8 mouse cellular contexts compared by ENCODE assay signal in the genomic region with DNA sequence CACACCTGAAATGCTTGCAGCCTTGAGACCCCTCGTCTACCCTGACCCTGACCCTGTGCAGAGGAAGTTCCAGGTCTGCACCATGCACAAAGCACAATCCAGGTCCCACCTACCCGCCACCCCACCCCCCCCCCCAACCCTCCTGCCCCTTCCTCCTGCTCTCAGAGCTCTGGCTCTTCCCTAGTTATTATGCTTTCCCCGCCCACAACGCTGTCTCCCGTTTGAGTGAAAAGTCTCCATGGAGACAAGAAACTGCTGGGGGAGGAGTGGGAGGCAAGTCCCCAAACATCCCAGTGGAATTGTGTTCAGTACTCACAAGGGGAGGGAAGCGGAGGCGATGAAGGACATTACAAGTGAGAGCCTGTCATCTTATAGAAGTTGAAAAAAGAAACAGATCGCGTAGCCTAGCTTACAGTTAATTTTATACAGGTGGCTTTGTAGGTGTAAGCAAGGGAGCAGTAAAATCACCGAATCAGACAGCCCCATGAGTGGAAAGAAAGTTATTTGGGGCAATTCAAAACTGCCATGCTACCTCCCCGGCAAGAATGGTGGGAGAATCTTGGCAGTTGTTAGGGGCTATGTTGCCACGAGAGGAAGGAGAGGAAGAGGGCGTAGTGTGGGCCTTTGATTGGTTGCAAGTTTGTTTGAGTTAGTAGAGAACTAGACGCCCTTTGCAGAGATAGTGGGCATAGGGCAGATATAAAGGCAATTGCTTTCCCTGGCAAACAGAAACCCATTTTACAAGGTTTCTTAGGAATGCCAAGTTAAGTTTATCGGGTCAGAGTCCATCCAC. TPM values are rescaled to one million over a fixed set of nuclear protein-coding genes. Genes with fewer than 3 reads are reported as not detected.
DNase-seq lines count a peak whose midpoint lies in the region; ATAC-seq and TF ChIP-seq lines count a peak whose summit lies in the region.

No protein-coding gene starts in this region.

- no peaks in the 10 kb centered on the region for H3K36me3 ChIP-seq in kidney, embryonic 15.5 days
- no peaks in the 10 kb centered on the region for H3K36me3 ChIP-seq in forebrain, postnatal 0 days (ENCODE audit: insufficient read depth)
- no peaks in the 10 kb centered on the region for H3K36me3 ChIP-seq in midbrain, embryonic 13.5 days

- TF ChIP-seq CTCF in forebrain, postnatal 0 days (IDR thresholded peaks at IDR 0.05; ENCODE audit: low read depth), result no peak

- H3K9ac ChIP-seq in kidney, embryonic 15.5 days, result no peak overlapping the region
- no peak overlapping the region for H3K9ac ChIP-seq in forebrain, postnatal 0 days
- no peak overlapping the region for H3K9ac ChIP-seq in midbrain, embryonic 13.5 days (replicated peaks)

- no peak overlapping the region for H3K27ac ChIP-seq in kidney, embryonic 15.5 days
- no peak overlapping the region for H3K27ac ChIP-seq in forebrain, postnatal 0 days (ENCODE audit: low read depth, low read length)
- no peak overlapping the region for H3K27ac ChIP-seq in midbrain, embryonic 13.5 days

- 30% methylated on average over 15 of the region's 15 CpGs for WGBS in kidney, embryonic 15.5 days
- 19% methylated on average over 15 of the region's 15 CpGs for WGBS in forebrain, postnatal 0 days
- WGBS in midbrain, embryonic 13.5 days, result 20% methylated on average over 15 of the region's 15 CpGs

- no peaks in the 10 kb centered on the region for H3K4me1 ChIP-seq in kidney, embryonic 15.5 days
- no peaks in the 10 kb centered on the region; the same call in 1 of the 2 replicates for H3K4me1 ChIP-seq in forebrain, postnatal 0 days (ENCODE audit: insufficient read depth)
- peaks cover 12% of the 10 kb centered on the region for H3K4me1 ChIP-seq in midbrain, embryonic 13.5 days (replicated peaks)

- ATAC-seq in kidney, embryonic 15.5 days (replicated peaks; ENCODE audit: low FRiP score), result peak; percentile 67; the same call in 1 of the 2 replicates
- peak; percentile 82 for ATAC-seq in forebrain, postnatal 0 days
- peak; percentile 92 for ATAC-seq in midbrain, embryonic 13.5 days

- no peaks in the 10 kb centered on the region for H3K9me3 ChIP-seq in kidney, embryonic 15.5 days (replicated peaks)
- H3K9me3 ChIP-seq in forebrain, postnatal 0 days (ENCODE audit: low read length), result no peaks in the 10 kb centered on the region
- H3K9me3 ChIP-seq in midbrain, embryonic 13.5 days, result no peaks in the 10 kb centered on the region

- H3K4me3 ChIP-seq in kidney, embryonic 15.5 days (replicated peaks), result 0 out of 2 replicates have a peak overlapping the region, but pooled peaks have one; percentile 10
- 0 out of 2 replicates have a peak overlapping the region, but pooled peaks have one; percentile 6 for H3K4me3 ChIP-seq in forebrain, postnatal 0 days (ENCODE audit: low read depth, low read length)
- H3K4me3 ChIP-seq in midbrain, embryonic 13.5 days (replicated peaks), result peak overlapping the region; percentile 5; the same call in 1 of the 2 replicates

- no peak for DNase-seq in kidney, adult 8-10 months
- peak; percentile 9 for DNase-seq in forebrain, postnatal 0 days
- DNase-seq in layer of hippocampus, adult 8-10 months (ENCODE audit: low spot score in 2 of 2), result peak; percentile 46 to 49
- no peak for DNase-seq in adrenal gland, postnatal 10 days
- DNase-seq in gastrocnemius, postnatal 4 days (ENCODE audit: low spot score in 2 of 2), result no peak
- no peak for DNase-seq in MN1 (ENCODE audit: low spot score)

- H3K4me2 ChIP-seq in kidney, embryonic 15.5 days, result peak overlapping the region; percentile 42
- H3K4me2 ChIP-seq in forebrain, postnatal 0 days (ENCODE audit: low read depth), result peak overlapping the region; percentile 27
- peak overlapping the region; percentile 35 for H3K4me2 ChIP-seq in midbrain, embryonic 13.5 days (replicated peaks)

- H3K27me3 ChIP-seq in kidney, embryonic 15.5 days, result no peaks in the 10 kb centered on the region
- no peaks in the 10 kb centered on the region for H3K27me3 ChIP-seq in forebrain, postnatal 0 days (ENCODE audit: insufficient read depth, low read length)
- H3K27me3 ChIP-seq in midbrain, embryonic 13.5 days, result no peaks in the 10 kb centered on the region

RNA-seq across cellular contexts. Expression of a gene that starts 32.7 kb away (rescaled TPM):
- polyA plus RNA-seq in kidney, embryonic 15.5 days (2015; fragmentation: Nextera tagmentation; extraction: Ambion mirVana), result 0.01 and 0.06 TPM in 2 replicates
- 0.08 and 0.10 TPM in 2 replicates for total RNA-seq in forebrain, postnatal 0 days (2014; rRNA removed)
- polyA plus RNA-seq in forebrain, postnatal 0 days (2015; fragmentation: Nextera tagmentation; extraction: Ambion mirVana), result 0.09 and 0.10 TPM in 2 replicates
- total RNA-seq in layer of hippocampus, adult 8-10 months (2022), result under 1 TPM; 0.16 to 0.19 (median 0.17) TPM
- polyA plus RNA-seq in midbrain, embryonic 13.5 days (2015; fragmentation: Nextera tagmentation; extraction: Ambion mirVana), result 0.18 and 0.39 TPM in 2 replicates
- total RNA-seq in adrenal gland, postnatal 10 days (2021), result under 1 TPM; 0.12 to 0.18 TPM
- 1 to 10 TPM; 1.3 to 1.5 TPM for total RNA-seq in gastrocnemius, postnatal 4 days (2021)

Comparison
In these comparisons a context has a peak if more than half of its experiments do, and no peak if none do; other contexts are left out.
1. DNase-seq: peak in forebrain, postnatal 0 days (single experiment) and layer of hippocampus, adult 8-10 months (2 of 2); none in kidney, adult 8-10 months (0 of 2), adrenal gland, postnatal 10 days (single experiment), gastrocnemius, postnatal 4 days (0 of 2) and MN1 (single experiment).
2. Peak in every context shown above with its lines, with median percentiles within 50 percentile points of each other: ATAC-seq, H3K4me2 ChIP-seq and H3K4me3 ChIP-seq.